Mouse (Mus musculus): ENCODE data around the gene Olfr417. TPM values are rescaled to one million over a fixed set of nuclear protein-coding genes. Genes with fewer than 3 reads are reported as not detected.
"Not testable (repeated sequence)": the region's sequence is repeated elsewhere in the genome, so short reads cannot be mapped to it uniquely, and the experiment has no call there.

Gene Olfr417
- not detected in 2 replicates for polyA plus RNA-seq (2012; rRNA removed)

- Histone ChIP-seq H3K36me3 (ENCODE audit: control insufficient read depth, insufficient read depth, low read length) (no peaks in the 10 kb centered on the region), H3K4me1 (ENCODE audit: control insufficient read depth, insufficient read depth, insufficient read length, low read length) (no peaks in the 10 kb centered on the region), H3K27me3 (ENCODE audit: control insufficient read depth, insufficient read depth, low read length) (no peaks in the 10 kb centered on the region), H3K27ac (ENCODE audit: insufficient read depth, low read depth, low read length) (no peak within 1 kb of the TSS), H3K4me3 (ENCODE audit: low read depth, low read length) (no peak within 1 kb of the TSS)
- WGBS, result 64% methylated on average over 2 of the region's 2 CpGs
- TF ChIP-seq POLR2A (IDR thresholded peaks at IDR 0.05; ENCODE audit: low read depth, low read length) (no peak), CTCF (IDR thresholded peaks at IDR 0.05; ENCODE audit: extremely low read depth, insufficient read length, insufficient replicate concordance, low read depth, low read length) (no peak)
Observed at GRCm38 (mm10) chr1:174364882-174365451, at the start of gene Olfr417. Gene Olfr417 (plus strand): TSS chr1:174365122.

DNA sequence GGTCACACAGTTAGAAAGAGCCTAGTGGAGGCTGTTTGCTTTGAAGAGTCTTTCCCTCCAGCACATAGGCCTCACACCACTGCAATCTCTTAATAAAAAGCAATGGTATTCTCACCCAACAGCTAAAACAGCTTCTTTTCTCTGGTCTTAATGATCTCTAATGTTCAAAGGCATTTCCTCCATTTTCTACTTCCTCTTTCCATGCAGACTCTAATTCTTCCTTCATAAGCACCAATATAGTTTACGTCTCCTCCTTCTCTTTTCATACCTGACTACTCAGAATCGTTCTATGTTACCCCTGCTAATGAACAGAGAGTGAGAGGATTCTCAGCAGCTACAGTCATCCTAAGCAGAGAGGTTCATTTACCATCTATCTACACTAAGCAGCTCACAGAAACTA lies 47.6 kb upstream of the Olfr417 start:
- H3K27ac ChIP-seq (ENCODE audit: insufficient read depth, low read depth, low read length), result no peak overlapping the region
- WGBS, result 83% methylated on average over 2 of the region's 2 CpGs
- no peaks in the 10 kb centered on the region for H3K27me3 ChIP-seq (ENCODE audit: control insufficient read depth, insufficient read depth, low read length)
- TF ChIP-seq POLR2A (IDR thresholded peaks at IDR 0.05; ENCODE audit: low read depth, low read length) (no peak), CTCF (IDR thresholded peaks at IDR 0.05; ENCODE audit: extremely low read depth, insufficient read length, insufficient replicate concordance, low read depth, low read length) (no peak)
- H3K4me1 ChIP-seq (ENCODE audit: control insufficient read depth, insufficient read depth, insufficient read length, low read length), result no peaks in the 10 kb centered on the region
- H3K4me3 ChIP-seq (ENCODE audit: low read depth, low read length), result no peak overlapping the region
- H3K36me3 ChIP-seq (ENCODE audit: control insufficient read depth, insufficient read depth, low read length), result no peaks in the 10 kb centered on the region

GRCm38 (mm10) chr1:174330218-174330617 lies 34.7 kb upstream of the Olfr417 start, which contains the start of gene Mptx1:
Gene Mptx1 (plus strand): TSS chr1:174330518.
- Histone ChIP-seq H3K27ac (ENCODE audit: insufficient read depth, low read depth, low read length) (no peak within 1 kb of the TSS), H3K27me3 (ENCODE audit: control insufficient read depth, insufficient read depth, low read length) (no peaks in the 10 kb centered on the region), H3K4me3 (ENCODE audit: low read depth, low read length) (no peak within 1 kb of the TSS), H3K4me1 (ENCODE audit: control insufficient read depth, insufficient read depth, insufficient read length, low read length) (no peaks in the 10 kb centered on the region), H3K36me3 (ENCODE audit: control insufficient read depth, insufficient read depth, low read length) (no peaks in the 10 kb centered on the region)
- TF ChIP-seq POLR2A (IDR thresholded peaks at IDR 0.05; ENCODE audit: low read depth, low read length) (no peak), CTCF (IDR thresholded peaks at IDR 0.05; ENCODE audit: extremely low read depth, insufficient read length, insufficient replicate concordance, low read depth, low read length) (no peak)

DNA sequence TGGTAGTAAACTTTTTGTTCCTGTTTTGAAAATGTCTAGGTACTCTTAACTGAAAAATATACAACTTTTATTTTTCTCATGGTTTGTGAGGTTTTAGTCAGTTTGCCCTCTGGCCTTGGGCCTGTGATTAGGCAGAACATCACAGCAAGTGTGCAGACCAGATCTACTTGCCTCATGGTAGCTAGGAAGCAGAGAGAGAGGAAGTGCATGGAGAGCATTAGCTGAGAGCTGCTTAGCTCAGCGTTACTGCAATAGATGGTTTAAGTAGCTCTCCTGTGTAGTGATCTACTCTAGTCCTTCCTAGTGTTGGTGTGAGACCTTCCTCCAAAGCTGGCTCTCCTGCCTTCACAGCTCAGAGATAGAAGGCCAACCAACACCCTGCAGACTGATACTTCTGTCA lies 11.3 kb upstream of the Olfr417 start:
- H3K4me1 ChIP-seq (ENCODE audit: control insufficient read depth, insufficient read depth, insufficient read length, low read length); H3K36me3 ChIP-seq (ENCODE audit: control insufficient read depth, insufficient read depth, low read length): not testable (repeated sequence)
- WGBS, result 67% methylated on average over 1 of the region's 1 CpGs

GRCm38 (mm10) chr1:174354640-174355039 lies 10.3 kb upstream of the Olfr417 start:
- no peaks in the 10 kb centered on the region for H3K36me3 ChIP-seq (ENCODE audit: control insufficient read depth, insufficient read depth, low read length)
- H3K4me1 ChIP-seq (ENCODE audit: control insufficient read depth, insufficient read depth, insufficient read length, low read length), result no peaks in the 10 kb centered on the region
- WGBS, result 72% methylated on average over 5 of the region's 5 CpGs
- no peaks in the 10 kb centered on the region; the same call in 1 of the 2 replicates for H3K27me3 ChIP-seq (ENCODE audit: control insufficient read depth, insufficient read depth, low read length)
- TF ChIP-seq CTCF (IDR thresholded peaks at IDR 0.05; ENCODE audit: extremely low read depth, insufficient read length, insufficient replicate concordance, low read depth, low read length) (no peak), POLR2A (IDR thresholded peaks at IDR 0.05; ENCODE audit: low read depth, low read length) (no peak)
- H3K4me3 ChIP-seq (ENCODE audit: low read depth, low read length), result no peak overlapping the region
- H3K27ac ChIP-seq (ENCODE audit: insufficient read depth, low read depth, low read length), result no peak overlapping the region

More for the DNA sequence above, 11.3 kb upstream of the Olfr417 start:
- H3K27me3 ChIP-seq (ENCODE audit: control insufficient read depth, insufficient read depth, low read length); H3K27ac ChIP-seq (ENCODE audit: insufficient read depth, low read depth, low read length); H3K4me3 ChIP-seq (ENCODE audit: low read depth, low read length): not testable (repeated sequence)

DNA sequence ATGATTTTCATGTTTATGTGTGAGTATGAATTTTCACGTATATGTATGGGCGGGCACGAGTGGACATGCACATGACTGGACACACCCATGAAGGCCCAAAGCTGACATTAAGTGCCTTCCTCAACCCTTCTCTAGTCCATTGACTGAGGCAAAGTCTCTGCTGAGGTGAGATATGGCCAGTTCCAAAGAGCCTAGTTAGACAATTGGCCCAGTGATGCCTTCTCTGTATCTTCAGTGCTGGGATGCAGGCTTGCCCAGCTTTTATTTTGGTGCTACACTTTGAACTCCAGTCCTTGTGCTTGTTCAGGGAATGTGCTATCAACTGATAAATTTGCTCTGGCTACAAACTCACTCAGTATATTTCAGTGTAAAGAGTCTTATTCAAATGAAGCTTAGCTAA lies 8.9 kb downstream of the Olfr417 start:
- no peaks in the 10 kb centered on the region for H3K4me1 ChIP-seq (ENCODE audit: control insufficient read depth, insufficient read depth, insufficient read length, low read length)
- H3K36me3 ChIP-seq (ENCODE audit: control insufficient read depth, insufficient read depth, low read length), result no peaks in the 10 kb centered on the region
- H3K27me3 ChIP-seq (ENCODE audit: control insufficient read depth, insufficient read depth, low read length), result no peaks in the 10 kb centered on the region
- no peak overlapping the region for H3K4me3 ChIP-seq (ENCODE audit: low read depth, low read length)
- no peak for TF ChIP-seq POLR2A (IDR thresholded peaks at IDR 0.05; ENCODE audit: low read depth, low read length)
- TF ChIP-seq CTCF (IDR thresholded peaks at IDR 0.05; ENCODE audit: extremely low read depth, insufficient read length, insufficient replicate concordance, low read depth, low read length), result no peak
- H3K27ac ChIP-seq (ENCODE audit: insufficient read depth, low read depth, low read length), result no peak overlapping the region
- WGBS, result 82% methylated on average over 3 of the region's 3 CpGs

DNA sequence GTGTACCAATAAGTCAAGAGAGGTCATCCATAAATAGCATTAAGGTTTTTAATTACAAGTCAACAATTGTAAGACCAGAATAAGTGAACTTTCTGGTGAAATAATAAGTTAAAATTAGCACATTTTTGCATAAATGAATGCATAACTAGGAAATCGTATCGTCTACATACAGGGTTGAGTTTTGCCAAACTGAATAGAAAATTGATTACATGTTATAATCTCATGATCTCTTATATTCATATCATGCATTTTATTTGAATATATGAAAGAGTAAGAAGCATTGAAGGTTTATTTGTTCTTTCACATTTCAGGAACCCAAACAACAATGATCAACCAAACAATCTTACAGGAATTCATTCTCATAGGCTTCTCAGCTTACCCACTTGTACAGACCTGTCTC lies 25.8 kb downstream of the Olfr417 start, which contains the start of gene Olfr248:
TSS of gene Olfr248 (plus strand) at position 301 of the 400 bp plus-strand sequence.
- H3K36me3 ChIP-seq (ENCODE audit: control insufficient read depth, insufficient read depth, low read length), result no peaks in the 10 kb centered on the region
- no peaks in the 10 kb centered on the region for H3K27me3 ChIP-seq (ENCODE audit: control insufficient read depth, insufficient read depth, low read length)
- TF ChIP-seq CTCF (IDR thresholded peaks at IDR 0.05; ENCODE audit: extremely low read depth, insufficient read length, insufficient replicate concordance, low read depth, low read length), result no peak
- TF ChIP-seq POLR2A (IDR thresholded peaks at IDR 0.05; ENCODE audit: low read depth, low read length), result no peak
- H3K27ac ChIP-seq (ENCODE audit: insufficient read depth, low read depth, low read length), result no peak within 1 kb of the TSS
- H3K4me1 ChIP-seq (ENCODE audit: control insufficient read depth, insufficient read depth, insufficient read length, low read length), result no peaks in the 10 kb centered on the region
- H3K4me3 ChIP-seq (ENCODE audit: low read depth, low read length), result no peak within 1 kb of the TSS
- 94% methylated on average over 2 of the region's 2 CpGs for WGBS

Data from small intestine, adult 2 months (tissue).